Mouse (Mus musculus) left cerebral cortex, adult 8-10 months (tissue): Measurements from ENCODE around the gene Rad51b. TPM values are rescaled to one million over a fixed set of nuclear protein-coding genes. Genes with fewer than 3 reads are reported as not detected.

Experiments
- DNase-seq, 2 experiments: peaks; one replicate each; pipeline ENCODE4 v3.0.0; 2022; ENCODE audit warnings: low spot score in 2 of 2
- total RNA-seq, 4 experiments: library from RNA; stranded (reverse); gene quantifications; 2 replicates each; pipeline ENCODE4 v1.2.4; 2022

The Rad51b gene
- total RNA-seq, 4 experiments from 2014 or later = 0.39 TPM; not detected in 3

DNA sequence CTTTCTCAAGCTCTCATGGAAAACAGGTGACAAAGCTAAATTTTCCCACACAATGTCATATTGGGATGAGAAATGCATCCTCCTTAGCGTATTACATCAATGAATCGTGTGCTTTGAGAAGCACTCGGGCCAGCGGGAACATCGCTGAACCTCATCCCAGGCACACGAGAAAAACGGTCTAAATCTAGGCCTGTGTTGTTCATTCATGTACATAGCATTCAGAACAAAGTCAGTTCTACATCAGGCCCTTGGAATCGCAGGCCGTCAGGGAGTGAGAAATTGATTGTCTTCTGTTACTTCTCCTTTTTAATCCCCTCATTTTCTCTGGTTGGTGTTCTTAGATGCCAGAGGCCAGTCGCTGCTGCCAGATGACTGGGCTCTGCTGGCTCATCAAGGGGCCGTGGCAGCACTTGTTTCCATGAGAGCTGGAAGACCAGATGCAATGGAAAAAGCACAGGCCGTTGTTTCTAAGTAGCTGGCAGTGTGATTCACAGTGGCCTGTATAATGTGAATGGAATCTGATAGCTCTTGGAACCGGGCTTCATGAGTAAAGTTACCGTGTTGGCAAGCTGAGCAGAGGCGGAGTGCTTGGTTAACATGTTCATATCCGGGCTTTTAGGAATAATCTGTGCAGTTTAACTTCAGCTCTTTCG lies 191.6 kb downstream of the Rad51b start:
- DNase-seq = peak in 1 of 2 experiments; percentile 38

GRCm38 (mm10) chr12:79490626-79491025 lies 193.5 kb downstream of the Rad51b start:
- no peak for DNase-seq

GRCm38 (mm10) chr12:79492175-79492574 lies 195.1 kb downstream of the Rad51b start:
- no peak for DNase-seq

- DNase-seq = no peak
These were observed 195.5 kb downstream of the Rad51b start for GRCm38 (mm10) chr12:79492613-79493012.

- no peak for DNase-seq
These were observed 196.4 kb downstream of the Rad51b start for GRCm38 (mm10) chr12:79493481-79493880.

DNA sequence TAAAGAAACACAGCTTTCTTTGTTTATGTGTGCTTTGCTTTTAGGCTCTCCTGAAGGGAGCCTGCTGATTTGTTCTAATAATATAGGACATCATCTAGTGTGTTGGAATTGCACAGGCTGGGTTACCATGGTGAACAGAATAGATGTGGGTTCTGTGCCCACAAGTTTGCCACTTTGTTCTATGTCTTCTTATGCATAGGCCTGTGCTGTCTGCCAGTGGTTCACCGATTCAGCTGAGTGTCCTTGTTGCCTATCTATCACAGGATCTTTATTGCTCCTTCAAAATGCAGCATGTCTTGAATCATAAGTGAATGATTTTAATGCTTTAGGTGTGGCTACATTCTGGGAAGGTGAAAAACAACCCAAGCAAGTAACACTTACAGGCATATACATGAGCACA lies 201.2 kb downstream of the Rad51b start:
- DNase-seq = peak in 1 of 2 experiments; percentile 24

GRCm38 (mm10) chr12:79499809-79500208 lies 202.7 kb downstream of the Rad51b start:
- DNase-seq = no peak

DNA sequence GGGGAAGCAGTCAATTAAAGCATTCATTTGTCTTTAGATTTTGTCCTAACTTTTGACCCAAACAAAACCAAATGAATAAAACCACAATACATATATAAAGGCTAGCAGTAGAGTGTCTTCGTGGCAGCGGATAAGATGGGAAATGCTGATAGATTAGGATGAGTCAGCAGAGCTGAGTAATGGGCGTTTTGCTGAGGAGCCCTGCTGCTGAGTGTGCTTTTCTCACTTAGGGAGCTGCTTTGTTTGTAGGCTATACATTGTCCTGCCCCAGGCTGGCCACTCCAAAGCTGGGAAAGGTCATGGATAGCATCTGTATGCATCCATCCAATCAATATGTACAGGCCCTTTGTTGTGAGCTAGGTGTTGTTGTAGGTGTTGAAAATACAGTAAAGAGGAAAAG lies 204.8 kb downstream of the Rad51b start:
- DNase-seq = no peak

DNA sequence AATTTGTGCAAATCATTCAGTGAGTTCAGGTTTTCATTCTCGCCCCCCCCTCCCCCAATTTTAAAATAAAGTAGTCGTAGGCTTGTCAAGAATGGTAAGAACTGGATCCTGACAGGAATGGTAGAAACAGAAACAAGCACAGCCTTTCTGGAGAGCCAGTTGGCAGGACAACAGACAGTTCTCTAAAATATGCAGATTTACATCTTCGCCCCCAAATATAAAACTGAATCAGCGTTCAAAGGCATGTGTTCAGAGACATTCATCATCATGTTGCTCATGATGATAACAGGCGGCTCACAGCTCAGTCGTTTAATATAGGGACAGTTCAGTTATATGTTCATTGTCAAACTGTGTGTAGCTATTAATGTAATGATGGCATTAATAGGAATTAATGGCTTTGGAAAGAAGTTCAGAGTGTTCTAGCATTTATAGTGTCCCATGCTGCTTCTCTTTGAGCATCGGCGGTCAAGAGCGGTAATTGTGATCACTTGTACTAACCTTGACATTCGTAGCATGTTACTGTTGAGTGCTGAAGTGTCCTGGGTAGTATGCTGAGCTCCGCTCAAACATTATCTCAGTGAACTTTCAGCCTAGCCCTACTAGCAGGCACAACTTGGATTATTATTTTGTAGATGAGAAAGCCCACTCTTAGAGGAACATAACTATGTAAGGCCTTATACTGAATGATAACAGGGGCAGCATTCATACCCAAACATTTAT lies 205.9 kb downstream of the Rad51b start:
- DNase-seq = no peak

GRCm38 (mm10) chr12:79503582-79504515 lies 206.8 kb downstream of the Rad51b start:
- no peak for DNase-seq

DNA sequence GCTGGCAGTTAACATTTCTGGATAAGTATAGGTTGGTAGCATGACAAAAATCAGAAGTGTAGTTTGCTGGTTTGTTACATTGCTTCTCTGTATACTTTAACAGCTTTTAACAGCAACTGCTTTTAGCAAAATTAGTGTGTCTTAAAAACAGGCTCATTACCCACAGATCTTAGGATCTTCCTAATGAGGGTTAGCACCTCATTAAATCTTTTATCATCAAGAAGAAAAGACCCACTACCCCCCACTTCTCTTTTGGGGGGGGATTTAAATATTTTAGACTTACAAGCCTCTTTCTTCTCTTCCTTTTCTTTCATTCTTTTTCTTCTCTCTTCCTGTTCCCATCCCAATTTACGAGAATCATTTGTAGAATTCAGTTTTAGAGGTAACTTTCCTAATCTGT lies 207.6 kb downstream of the Rad51b start:
- DNase-seq = no peak

- no peak for DNase-seq
These were observed 209.3 kb downstream of the Rad51b start for GRCm38 (mm10) chr12:79506421-79506820.

DNA sequence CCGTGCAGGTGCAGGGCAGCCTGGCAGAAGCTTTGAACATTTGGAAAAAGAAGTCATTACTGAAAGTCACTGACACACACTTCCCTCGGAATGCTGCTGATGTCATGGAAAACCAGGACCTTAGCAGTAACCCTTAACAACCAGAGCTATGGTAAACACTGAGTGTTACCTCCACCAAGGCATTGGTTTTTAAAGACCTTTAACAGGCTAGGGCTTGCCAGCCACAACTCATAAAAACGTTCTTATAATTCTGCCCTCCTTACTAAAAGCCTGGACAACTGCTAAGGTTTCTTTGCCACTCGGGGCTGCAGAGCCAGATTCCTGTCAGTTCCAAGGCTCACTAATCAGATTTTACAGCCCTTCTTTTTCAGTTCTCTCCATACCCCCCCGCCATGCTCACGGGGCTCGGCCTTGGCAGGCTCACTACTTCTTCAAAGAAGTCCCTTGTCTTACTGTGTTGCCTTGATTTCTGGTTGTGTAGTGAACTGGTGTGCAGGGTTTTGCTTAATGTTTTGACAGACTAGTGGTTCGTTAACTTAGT lies 210.1 kb downstream of the Rad51b start:
- no peak for DNase-seq

- peak; percentile 25 to 56 for DNase-seq
These were observed 214.5 kb downstream of the Rad51b start for GRCm38 (mm10) chr12:79511454-79512204.

- no peak for DNase-seq
These were observed 215.3 kb downstream of the Rad51b start for GRCm38 (mm10) chr12:79512205-79512886.

DNA sequence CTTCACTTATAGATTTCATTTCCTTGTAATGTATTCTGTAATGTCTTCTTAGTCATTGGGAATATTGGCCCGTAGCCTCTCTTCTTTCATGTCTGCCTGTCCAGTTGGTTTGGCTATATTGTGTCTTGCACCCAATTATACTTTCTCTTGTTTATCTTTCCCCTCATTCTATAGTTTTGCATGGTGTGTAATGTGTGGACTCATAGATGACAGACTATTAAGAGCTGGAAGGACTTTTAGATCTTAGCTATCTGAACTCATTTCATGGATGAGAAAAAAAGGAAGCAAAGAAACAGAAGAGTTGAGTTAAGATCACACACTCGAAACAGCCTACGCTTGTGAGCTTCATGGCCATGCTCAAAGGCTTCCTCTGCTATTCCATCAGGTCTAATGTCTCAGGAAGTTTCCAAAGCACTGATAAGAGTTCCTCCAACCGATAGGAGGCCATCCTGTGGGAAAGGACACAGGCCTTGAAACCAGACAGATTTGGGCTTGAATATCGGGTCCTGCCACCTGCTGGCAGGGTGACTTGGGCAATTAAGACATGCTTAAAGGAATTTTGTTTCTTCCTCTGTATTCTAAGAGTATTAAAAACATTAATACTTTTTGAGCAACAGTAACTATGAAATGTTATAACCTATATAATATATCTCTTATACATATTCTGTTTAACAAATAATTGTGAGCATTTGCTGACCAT lies 216.1 kb downstream of the Rad51b start:
- DNase-seq = no peak

DNA sequence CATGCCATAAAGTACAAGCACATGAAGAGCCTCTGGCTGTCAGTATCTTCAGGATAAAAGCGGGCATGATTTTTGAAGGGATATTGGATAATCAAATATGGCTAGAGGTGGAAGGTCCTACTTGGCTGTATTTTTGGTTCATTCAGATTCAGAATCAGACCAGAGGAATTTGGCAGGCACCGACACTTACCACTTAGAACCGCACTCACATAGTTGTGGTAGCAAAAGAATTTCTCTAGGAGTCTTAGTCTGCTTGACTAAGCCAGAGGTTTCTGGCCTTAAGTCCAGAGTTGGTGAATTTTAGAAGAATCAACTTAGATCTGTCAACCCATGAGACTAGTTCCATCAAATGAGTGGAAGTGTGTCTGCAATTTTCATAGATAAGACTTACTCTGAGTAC lies 217.6 kb downstream of the Rad51b start:
- DNase-seq = no peak

DNA sequence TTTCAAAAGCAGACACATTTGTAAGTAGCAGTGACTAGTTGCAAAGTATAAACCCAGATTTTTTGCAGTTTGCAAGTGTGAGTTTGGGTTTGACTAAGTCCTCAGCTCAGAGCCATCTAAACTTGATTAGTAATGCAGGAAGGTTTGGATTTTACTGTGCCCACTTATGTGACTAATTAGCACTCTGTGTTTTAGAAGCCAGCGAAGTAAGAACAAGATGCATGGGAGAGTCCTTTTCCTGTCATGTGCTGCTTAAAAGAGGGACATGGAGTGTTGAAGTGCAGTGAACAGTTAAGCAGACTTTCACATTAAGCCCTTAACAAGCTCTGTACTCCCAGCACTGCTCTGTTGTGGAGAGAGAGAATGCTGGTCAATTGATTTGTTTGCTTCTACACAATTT lies 225.3 kb downstream of the Rad51b start:
- no peak for DNase-seq

DNA sequence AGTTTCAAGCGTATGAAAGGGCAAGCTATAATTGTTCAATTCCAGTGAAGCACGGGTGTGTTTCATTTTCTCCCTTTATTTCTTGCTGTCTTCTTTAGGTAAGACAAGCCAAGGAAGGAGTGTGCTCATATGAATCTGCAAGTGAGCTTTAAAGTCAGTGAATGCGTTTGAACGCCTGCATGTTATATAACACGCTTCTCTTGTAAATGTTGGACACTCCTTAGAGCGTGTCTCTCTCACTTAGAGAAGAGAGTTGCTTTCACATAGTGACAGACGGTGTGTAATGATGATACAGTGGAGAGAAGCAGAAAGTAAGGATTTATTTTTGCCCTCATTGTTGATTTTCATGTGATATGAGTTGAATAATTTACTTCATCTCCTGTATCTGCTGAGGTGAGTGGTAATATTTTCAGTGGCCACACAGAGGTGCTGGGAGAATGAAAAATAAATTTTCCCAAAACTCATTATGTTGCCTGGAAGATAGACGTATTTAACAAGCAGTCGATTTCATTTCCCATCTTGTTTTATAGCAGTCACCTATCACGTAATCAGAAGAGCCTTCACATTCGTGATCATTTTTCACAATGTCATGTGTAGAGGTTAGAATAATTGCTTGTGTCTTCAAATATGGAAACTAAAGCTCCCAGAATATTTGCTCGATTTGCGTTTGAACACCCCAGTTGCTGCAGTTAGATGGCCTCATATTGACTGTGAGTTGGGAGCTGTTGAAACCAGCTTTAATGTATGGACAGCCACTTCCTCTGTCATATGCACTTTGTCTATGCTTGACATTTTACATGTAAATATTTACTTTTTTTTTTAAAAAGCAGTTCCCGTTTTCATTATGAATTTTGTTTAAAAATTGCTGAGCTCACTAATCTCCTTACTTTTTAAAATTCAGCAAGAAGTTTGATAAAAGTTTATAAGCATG lies 228.1 kb downstream of the Rad51b start:
- DNase-seq = no peak
